Mouse (Mus musculus): Measurements from ENCODE around the gene Os9.

Gene Os9

DNA sequence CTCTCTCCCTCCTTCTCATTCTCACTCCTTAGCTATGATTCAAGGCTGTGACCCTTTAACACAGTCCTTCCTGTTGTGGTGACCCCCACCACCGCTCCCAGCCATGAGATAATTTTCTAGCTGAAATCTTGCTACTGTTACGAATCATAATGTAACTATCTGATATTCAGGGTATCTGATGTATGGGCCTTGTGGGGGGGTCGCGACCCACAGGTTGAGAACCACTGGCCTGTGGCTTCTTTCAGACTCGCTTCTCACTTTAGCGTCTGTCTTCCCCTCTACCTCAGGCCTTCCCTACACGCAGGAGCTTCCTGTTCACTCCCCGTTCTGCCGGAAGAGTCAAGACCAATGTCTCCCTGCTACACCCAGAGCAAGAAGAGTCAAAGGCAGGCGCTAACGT, 2.5 kb downstream of the Os9 start:
- no peak for DNase-seq (ENCODE audit: low spot score)

DNA sequence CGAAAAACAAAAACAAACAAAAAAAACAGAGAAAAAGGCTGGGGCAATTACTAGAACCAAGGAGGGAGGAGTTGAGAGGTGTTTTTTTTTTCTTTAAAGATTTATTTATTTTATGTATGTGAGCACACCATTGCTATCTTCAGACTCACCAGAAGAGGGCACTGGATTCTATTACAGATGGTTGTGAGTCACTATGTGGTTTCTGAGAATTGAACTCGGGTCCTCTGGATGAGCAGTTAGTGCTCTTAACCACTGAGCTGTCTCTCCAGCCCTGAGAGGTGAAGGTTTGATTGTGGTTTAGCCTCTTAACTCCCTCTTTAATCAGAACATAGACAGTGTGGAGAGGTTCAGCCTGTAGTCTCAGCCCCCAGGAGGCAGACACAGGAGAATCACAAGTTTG, 5.9 kb downstream of the Os9 start:
- DNase-seq (ENCODE audit: low spot score): no peak

DNA sequence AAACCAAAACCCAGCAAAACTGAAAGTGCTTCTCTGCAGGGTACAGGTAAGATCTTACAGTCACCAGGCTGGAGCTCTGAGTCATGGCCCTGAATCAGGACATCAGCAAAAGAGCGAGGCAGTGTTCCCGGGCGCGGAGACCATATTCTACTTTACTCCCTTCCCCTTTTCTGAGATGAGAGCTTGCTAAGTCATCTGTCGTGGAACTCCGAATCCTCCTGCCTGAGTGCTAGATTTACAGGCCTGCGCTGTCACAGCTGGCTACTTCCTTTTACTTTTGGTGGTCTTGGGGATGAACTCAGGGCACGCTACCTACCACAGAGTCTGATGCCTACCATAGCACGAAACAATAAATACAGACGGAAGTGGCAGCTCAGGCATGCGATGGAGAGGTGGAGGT, 6.5 kb downstream of the Os9 start:
- no peak for DNase-seq (ENCODE audit: low spot score)

DNA sequence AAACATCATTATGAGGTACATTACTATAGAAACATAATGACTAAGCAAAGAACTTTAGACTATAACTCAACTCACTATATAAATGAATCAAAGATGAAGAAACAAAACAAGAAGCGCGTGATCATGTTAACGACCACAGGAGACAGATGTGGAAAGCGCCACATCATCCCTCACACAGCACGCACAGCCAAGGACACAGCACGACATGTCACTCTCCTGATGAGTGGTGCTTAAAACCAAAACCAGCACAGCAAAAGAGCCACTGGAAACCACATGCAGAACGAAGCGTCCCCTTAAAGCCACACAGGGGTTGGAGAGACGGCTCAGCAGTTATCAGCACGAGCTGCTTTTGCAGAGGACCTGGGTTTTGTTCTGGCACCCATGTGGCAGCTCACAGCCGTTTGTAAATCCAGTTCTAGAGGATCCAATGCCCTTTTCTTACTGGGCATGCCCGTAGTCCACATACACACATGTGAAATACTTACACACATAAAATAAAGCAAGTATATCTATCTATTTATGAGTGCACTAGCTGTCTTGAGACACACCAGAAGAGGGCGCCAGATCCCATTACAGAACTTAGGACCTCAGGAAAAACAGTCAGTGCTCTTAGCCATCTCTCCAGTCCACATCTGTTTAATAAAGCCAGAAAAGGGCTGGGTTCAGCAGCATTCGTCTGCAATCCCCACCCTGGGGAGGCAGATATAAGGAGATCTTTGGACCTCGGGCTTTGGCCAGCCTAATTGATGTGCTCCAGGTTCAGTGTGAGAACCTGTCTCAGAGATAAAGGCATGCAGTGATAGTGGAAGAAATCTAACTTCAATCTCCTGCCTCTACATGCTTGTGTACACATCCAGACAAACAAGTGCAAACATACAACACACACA, 9.7 kb downstream of the Os9 start:
- no peak for DNase-seq (ENCODE audit: low spot score)

DNA sequence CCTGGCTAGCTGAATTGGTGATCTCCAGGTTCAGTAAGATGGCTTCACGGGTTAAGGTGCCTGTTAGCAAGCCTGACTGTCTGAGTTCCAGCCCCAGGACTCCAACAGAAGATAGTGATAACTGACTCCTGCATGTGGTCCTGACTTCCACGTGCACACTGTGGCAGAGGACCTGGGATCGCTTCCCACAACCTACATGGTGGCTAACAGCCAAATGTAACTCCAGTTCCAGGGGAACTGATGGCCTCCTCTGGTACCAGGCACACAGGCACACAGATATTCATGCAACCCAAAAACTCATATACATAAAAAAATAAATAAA, 12.7 kb downstream of the Os9 start:
- no peak for DNase-seq (ENCODE audit: low spot score)

DNA sequence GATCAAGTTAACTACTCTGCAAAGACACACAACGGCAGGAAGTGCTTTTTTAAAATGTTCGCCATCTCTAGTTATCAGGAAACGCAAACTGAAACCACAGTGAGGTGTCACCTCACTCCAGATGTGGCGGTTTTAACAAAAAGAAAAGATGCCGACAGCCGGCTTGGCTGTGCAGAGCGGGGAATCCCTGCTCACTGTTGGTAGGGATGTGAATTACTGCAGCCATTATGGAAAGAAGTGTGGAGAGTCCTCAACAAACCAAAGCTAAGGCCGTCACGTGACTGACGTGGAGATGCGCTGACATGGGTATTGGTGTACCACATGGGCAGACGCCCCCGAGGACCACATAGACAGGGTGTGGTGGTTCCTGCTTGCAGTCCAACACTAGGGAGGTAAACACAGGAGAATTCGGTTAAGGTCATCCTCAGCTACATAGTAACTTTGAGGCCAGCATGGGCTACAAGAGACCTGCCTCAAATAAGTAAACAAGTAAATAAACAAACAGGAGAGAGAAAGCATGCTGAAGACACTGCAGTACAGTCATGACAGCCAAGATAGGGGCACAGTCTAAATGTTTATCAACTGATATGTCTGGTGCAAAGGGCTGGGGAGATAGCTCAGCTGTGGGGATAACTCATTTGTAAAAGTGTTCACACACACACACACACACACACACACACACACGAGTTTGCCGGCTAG, 13.2 kb downstream of the Os9 start:
- DNase-seq (ENCODE audit: low spot score): no peak

DNA sequence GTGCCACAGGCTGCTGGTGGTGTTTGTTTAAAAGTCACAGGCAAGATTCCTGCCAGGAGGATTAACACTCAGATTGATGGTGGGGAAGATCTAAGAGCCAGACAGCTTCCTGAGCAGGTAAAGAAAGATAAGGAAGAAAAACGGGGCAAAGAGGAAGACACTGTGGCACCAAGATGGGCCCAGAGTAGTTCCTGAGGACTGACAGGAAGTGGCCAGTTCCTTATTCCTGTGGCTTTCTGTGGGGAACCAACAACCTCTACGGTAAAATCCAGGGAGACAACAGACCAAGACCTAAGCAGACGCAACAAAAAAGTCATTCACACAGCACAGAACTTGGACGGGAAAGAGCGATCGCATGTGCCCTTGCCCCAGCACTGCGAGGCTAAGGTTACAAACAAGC, 17.3 kb downstream of the Os9 start:
- no peak for DNase-seq (ENCODE audit: low spot score)

DNA sequence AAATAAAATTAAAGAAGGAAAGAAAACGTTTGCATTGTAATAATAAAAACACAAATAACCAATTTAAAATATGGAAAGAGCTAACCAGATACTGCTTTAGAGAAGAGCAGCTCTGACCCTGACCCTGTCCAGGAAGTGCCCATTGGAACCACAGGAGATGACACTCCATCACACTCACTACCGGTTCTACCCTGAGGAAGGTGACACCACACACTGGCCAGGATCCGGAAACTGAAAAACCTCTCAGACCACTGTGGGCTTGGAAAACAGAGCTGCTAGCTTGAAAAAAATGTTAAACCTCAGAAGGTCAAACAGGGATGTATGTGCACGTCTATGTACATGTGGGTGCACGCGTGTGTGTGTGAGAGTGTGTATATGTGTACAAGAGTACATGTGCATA, 19.8 kb downstream of the Os9 start:
- DNase-seq (ENCODE audit: low spot score): no peak

DNA sequence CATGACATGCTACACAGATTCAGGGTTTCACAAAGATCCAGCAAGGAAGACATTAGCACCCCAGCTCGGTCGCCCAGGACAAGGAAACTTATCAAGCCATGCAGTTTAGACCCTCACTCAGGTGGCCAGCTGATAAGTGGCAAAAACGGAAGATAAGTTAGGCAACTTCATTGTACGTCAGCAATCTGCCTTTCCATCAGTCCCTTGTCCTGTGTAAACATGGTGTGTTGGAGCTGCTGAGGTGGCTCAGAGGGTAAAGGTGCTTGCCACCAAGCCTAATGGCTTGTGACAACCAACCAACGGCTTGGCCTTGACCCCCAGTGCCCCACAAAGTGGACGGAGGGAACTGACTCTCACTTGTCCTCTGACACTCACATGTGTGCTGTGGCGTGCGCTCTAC, 20.5 kb downstream of the Os9 start:
- DNase-seq (ENCODE audit: low spot score): no peak

DNA sequence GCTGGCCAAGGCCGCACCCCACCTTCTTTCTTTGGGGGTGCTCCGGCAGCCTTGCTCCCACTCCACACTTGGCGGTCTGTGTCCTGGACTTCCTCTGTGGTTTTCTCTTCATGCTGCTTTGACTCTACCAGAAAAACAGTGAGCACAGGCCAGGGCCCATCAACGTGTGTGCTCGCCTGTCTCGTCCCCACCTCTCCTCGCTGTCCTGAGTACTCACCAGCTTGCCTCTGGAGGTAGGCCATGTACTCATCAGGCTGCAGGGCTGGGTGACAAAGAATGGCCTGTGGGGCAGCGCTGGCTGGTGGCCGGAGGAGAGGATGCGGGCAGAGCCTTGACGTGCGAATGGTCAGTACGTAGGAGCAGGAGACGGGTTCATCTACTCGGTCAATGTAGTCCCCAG, 21.1 kb downstream of the Os9 start:
- no peak for DNase-seq (ENCODE audit: low spot score)

DNA sequence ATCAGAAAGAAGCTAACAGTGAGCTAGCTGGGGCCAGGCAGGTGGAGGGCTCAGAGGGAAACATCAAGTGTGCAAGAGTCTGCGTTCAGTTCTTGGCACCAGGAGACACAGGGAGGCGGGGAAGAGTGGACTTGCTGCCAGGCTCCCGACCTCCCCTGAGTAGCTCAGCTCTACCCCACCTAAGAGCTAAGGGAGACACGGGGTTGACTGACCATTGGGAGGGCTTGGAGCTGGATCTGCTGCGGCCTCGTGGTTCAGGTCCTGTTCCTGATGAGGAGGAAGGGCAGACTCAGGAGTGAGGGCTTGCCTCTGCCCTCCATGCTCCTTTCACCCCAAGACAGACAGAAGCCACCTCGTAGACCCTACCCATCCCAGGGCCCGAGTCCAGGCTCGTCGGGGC, 21.7 kb downstream of the Os9 start:
- no peak for DNase-seq (ENCODE audit: low spot score)

DNA sequence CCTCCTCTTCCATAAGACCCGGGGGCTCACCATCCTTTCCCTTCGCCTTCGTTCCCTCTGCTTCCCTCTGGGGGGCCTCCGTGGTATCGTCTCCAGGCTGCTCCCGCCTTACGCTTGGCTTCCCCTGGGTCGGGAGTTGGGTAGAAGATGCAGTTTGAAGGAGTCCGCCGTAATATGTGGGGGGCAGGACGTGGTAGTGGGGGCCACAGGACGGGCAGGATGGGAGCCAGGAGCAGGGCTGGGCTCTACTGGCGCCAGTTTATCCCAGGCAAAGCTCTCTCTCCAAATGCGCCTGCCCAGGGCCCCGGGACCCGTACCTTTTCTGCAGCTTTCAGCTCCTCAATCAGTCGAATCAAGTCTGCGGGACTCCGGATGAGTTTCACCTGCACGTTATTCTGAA, 22.4 kb downstream of the Os9 start:
- no peak for DNase-seq (ENCODE audit: low spot score)

DNA sequence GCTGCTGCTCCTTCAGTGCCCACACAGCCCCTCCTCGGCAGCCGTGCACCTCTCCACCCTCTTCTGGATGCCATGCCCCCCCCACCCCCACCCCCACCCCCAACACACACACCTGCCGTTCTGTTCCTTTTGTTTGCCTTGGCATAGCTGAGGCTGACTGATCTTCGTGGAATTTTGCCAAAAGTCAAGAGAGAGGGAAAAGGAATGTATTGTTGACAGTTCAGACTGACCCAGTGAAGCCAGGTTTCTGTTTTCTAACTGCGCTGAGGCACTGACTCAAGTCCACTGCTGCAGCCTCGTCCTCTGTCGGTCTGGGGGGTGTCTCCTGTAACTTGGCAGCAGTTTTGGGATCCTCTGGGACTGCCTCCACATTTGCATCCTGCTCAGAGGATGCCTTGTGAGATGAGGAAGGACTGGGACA, 26.5 kb downstream of the Os9 start:
- no peak for DNase-seq (ENCODE audit: low spot score)

DNA sequence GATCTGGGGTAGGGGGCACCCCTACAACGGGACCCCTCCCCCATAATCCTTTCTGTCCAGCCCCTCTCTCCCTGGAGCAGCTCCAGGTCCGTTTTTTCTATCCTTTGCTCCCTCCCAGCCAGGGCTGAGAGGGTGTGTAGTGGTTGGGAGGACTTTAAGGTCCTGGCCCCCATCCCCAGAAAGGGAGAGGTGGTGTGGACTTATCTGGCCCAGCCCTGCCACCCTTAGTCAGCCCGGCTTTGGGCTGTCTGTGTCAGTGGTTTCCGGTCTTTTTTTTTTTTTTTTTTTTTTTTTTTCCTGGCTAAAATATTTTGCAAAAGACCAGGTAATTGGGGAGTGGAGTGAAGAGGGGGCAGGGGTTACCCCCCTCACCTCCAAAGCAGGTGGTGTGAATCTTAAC, 28.2 kb downstream of the Os9 start:
- no peak for DNase-seq (ENCODE audit: low spot score)

DNA sequence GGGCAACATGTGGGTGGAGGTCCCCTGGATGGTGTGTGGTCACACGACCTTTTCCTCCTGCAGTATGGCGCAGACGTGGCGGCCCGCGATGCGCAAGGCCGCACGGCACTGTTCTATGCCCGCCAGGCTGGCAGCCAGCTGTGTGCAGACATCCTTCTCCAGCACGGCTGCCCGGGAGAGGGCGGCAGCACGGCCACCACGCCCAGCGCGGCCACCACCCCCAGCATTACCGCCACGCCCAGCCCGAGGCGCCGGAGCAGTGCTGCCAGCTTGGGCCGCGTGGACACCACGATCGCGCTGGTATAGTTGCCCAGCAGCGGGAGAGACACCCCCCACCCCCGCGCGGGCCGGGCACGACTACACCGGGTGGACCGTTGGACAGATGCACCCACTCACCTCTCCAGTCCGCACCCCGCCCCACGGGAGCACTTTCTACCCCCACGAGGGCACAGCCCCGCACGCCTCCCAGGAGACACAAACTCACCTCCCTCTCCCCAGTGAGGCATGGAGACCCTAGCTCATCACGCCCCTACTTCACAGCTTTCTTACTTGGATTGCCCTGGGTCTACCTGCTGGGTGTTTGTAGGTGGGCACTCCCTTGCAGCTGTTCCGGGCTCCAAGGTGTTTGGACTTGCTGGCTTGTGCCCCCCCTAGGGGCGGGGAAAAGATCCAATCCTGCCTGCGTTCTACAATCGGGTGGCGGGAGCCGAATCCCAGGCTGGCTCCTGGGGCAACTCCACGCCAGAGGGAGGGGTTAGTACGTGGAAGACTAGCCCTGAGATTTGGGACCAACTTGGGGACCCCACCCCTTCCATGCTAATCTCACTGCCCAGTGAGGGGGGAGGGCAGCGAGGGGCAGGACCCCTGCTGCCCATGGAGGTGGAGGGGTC, 29.2 kb downstream of the Os9 start:
- DNase-seq (ENCODE audit: low spot score): no peak

DNA sequence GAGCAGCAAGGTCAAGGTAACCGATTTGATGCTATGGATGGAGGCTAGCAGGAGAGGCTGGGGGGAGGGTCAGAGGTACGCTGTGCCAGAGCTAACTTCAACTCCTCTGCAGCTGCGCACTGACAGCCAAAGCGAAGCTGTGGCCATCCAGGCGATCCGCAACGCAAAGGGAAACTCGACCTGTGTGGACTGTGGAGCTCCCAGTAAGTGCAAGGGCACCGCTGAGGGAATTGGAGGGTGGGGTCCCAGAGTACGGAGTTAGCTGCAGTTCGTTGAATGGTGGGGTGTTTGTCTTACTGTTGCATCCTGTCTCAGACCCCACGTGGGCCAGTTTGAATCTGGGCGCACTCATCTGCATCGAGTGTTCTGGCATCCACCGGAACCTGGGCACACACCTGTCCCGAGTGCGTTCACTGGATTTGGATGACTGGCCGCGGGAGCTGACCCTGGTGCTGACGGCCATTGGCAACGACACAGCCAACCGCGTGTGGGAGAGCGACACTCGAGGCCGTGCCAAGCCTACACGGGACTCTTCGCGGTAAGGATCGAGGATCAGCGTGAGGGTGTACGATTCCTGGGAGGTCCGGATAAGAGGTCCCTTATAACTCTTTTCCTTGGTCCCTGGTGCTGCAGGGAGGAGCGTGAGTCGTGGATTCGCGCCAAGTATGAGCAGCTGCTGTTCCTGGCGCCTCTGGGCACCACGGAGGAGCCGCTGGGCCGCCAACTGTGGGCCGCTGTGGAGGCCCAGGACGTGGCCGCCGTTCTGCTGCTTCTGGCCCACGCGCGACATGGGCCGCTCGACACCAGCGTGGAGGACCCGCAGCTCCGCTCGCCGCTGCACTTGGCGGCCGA, 30.1 kb downstream of the Os9 start:
- no peak for DNase-seq (ENCODE audit: low spot score)

DNA sequence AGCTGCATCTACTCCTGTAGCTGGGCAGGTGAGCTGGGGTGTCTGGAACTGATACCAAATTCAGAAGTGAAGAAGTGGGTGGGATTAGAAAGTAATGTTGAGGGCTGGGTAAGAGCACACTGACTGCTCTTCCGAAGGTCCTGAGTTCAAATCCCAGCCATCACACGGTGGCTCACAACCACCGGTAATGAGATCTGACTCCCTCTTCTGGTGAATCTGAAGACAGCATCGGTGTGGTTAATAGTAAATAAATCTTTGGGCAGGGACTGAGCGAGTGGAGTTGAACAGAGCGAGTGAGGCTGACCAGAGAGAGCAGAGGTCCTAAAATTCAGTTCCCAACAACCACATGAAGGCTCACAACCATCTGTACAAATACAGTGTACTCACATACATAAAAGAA, 35.3 kb downstream of the Os9 start:
- DNase-seq (ENCODE audit: low spot score): no peak

DNA sequence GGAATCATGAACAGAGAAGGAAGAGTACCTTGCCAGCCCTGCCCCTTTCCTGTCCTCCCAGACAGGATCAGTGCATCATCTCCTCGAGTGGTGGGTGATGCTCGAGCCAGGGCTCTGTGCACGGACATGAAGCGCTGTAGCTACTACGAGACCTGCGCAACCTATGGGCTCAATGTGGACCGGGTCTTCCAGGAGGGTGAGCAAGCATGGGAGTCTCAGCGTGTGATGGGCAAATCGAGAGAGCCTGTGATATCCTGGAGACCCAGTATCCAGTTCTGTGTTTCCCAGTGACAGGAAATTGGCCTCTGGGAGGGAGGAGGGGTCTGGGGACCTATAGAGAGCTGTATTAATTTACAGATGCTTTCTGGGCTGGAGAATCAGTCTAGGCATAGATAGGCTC, 35.9 kb downstream of the Os9 start:
- no peak for DNase-seq (ENCODE audit: low spot score)

DNA sequence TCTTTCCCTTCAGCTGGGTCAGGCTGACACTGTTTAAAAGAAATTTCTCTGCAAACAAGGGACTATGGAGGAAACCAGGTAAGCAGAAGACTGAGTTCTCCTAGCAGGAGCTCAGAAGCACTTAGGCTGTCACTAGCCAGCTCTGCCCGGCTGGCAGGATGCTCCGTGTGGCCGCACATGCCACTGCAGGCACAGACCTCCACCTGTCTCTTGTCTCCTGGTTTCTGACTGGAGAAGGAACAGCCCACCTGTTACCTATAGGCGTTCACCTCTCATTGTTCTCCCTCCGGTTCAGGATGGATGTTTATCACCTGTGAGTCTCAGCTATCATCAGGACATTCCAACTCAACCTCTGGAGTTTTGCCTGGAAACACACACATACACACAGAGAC, 37.0 kb downstream of the Os9 start:
- DNase-seq (ENCODE audit: low spot score): no peak

DNA sequence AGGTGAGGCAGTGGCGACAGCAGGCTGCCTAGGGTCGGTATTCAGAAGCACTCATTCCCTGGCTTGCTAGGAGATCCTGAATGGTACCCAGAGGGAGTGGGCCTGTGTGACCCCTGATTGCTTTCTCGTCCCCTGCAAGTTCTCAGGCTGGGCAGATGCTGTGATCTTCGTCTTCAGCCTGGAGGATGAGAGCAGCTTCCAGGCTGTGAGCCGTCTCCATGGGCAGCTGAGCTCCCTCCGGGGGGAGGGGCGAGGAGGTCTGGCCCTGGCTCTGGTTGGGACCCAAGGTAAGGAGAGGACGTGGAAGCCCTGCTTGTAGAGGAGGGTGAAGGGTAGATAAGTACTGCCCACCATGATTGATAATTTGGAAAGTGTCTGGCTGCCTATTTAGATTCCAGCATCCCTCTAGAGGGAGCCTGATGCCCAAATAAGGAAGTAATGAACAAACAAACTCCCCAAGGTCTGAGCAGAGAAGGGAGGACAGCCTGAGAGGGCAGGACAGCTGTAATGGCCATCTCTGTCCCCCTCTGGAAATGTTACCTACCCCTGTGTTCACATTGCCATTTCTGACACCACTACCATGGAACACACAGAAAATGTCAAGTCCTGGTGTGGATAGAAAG, 37.5 kb downstream of the Os9 start:
- no peak for DNase-seq (ENCODE audit: low spot score)

DNA sequence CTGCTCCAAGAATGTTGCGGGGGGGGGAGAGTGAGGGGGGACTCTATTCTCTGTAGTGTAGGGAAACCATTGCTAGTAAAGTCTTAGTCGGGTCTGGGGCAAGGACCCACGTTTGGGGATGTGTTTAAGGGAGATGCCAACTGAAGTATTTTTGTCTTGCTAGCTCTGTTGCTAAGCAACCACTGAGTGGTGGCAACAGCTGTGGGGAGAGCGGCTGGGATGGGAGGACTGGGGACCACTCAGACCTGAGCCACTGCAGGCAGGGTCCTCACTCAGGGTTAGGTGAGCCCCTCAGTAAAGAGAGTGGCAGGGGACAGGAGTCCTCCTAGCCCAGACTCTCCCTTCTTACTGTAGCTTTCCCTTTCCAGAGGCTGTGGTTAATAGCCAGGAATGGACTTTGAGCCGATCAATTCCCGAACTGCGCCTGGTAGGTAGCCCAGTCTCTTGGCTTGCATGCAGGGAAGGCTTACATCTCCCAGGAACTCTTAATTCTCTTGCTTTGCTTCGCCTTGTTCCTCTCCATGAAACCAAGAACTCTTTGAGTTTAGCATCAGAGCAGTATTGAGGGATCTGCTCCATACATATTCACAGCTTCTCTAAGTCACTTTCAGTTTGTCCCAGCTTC, 38.8 kb downstream of the Os9 start:
- DNase-seq (ENCODE audit: low spot score): no peak
